Mouse (Mus musculus): ENCODE measurements at regions not wholly inside any gene's neighbourhood (a gene's known extent, or its start where the extent isn't known, plus 50 kb on each side); places are given as distances from the start of the nearest gene placed in this dataset.
A peak's percentile ranks its signal among the peaks of the same experiment; 100 is the strongest.
"Not testable (repeated sequence)": the region's sequence is repeated elsewhere in the genome, so short reads cannot be mapped to it uniquely, and the experiment has no call there.

- DNase-seq: peak; percentile 100
Observed at GRCm38 (mm10) chr8:20122067-20122925, 219.1 kb downstream of the Gm31371 start.

GRCm38 (mm10) chr8:20123545-20123944 is 220.4 kb downstream of the Gm31371 start:
- not testable (repeated sequence) for DNase-seq

- DNase-seq: not testable (repeated sequence)
Observed at GRCm38 (mm10) chr8:20135626-20136025, 227.4 kb downstream of the Gm15319 start.

GRCm38 (mm10) chr8:20145436-20145835 is 217.6 kb downstream of the Gm15319 start:
- DNase-seq: not testable (repeated sequence)

GRCm38 (mm10) chr8:20151317-20152047 is 211.5 kb downstream of the Gm15319 start:
- peak; percentile 56 for DNase-seq

- DNase-seq: not testable (repeated sequence)
Observed at GRCm38 (mm10) chr8:20154091-20154490, 208.9 kb downstream of the Gm15319 start.

Data from right cerebral cortex, adult 18-20 months (tissue).